Mouse (Mus musculus): ENCODE measurements around the gene Slc1a5. TPM values are rescaled to one million over a fixed set of nuclear protein-coding genes. Genes with fewer than 3 reads are reported as not detected.
A peak's percentile ranks its signal among the peaks of the same experiment; 100 is the strongest.

The Slc1a5 gene
- total RNA-seq, 2 experiments from 2014 or later, result 3.2 to 6.2 TPM

- H3K4me3 ChIP-seq, result no peak overlapping the region
- intact Hi-C loops (cut with DNase I), result no loop called here
- TF ChIP-seq CTCF (IDR thresholded peaks at IDR 0.05), result no peak
- DNase-seq (ENCODE audit: extremely low spot score in 1 of 2, low spot score in 2 of 2), result no peak
- H3K27ac ChIP-seq, result no peak overlapping the region
Observed at GRCm38 (mm10) chr7:16758872-16759574, 22.1 kb upstream of the Slc1a5 start.

GRCm38 (mm10) chr7:16760292-16760691 is 20.8 kb upstream of the Slc1a5 start:
- TF ChIP-seq CTCF (IDR thresholded peaks at IDR 0.05), result no peak
- no peak overlapping the region for H3K27ac ChIP-seq
- no peak for DNase-seq (ENCODE audit: extremely low spot score in 1 of 2, low spot score in 2 of 2)
- intact Hi-C loops (cut with DNase I), result no loop called here
- H3K4me3 ChIP-seq, result no peak overlapping the region

GRCm38 (mm10) chr7:16761005-16761481 is 20.1 kb upstream of the Slc1a5 start:
- intact Hi-C loops (cut with DNase I), result no loop called here
- Histone ChIP-seq H3K27ac (no peak overlapping the region), H3K4me3 (no peak overlapping the region)
- DNase-seq (ENCODE audit: extremely low spot score in 1 of 2, low spot score in 2 of 2), result no peak
- no peak for TF ChIP-seq CTCF (IDR thresholded peaks at IDR 0.05)

GRCm38 (mm10) chr7:16761630-16762029 is 19.5 kb upstream of the Slc1a5 start:
- DNase-seq (ENCODE audit: extremely low spot score in 1 of 2, low spot score in 2 of 2), result no peak
- Histone ChIP-seq H3K27ac (no peak overlapping the region), H3K4me3 (no peak overlapping the region)
- no peak for TF ChIP-seq CTCF (IDR thresholded peaks at IDR 0.05)
- intact Hi-C loops (cut with DNase I), result no loop called here

GRCm38 (mm10) chr7:16763463-16764218 is 17.5 kb upstream of the Slc1a5 start:
- Histone ChIP-seq H3K27ac (no peak overlapping the region), H3K4me3 (no peak overlapping the region)
- DNase-seq (ENCODE audit: extremely low spot score in 1 of 2, low spot score in 2 of 2), result no peak
- intact Hi-C loops (cut with DNase I), result no loop called here
- TF ChIP-seq CTCF (IDR thresholded peaks at IDR 0.05), result no peak

- Histone ChIP-seq H3K4me3 (no peak overlapping the region), H3K27ac (no peak overlapping the region)
- no peak for DNase-seq (ENCODE audit: extremely low spot score in 1 of 2, low spot score in 2 of 2)
- TF ChIP-seq CTCF (IDR thresholded peaks at IDR 0.05), result no peak
- intact Hi-C loops (cut with DNase I), result no loop called here
Observed at GRCm38 (mm10) chr7:16766443-16766842, 14.7 kb upstream of the Slc1a5 start.

- intact Hi-C loops (cut with DNase I), result no loop called here
- H3K4me3 ChIP-seq, result no peak overlapping the region
Observed at GRCm38 (mm10) chr7:16775888-16776287, 5.3 kb upstream of the Slc1a5 start.

GRCm38 (mm10) chr7:16780076-16780475 is 1.1 kb upstream of the Slc1a5 start:
- no peak for DNase-seq (ENCODE audit: extremely low spot score in 1 of 2, low spot score in 2 of 2)
- Histone ChIP-seq H3K4me3 (no peak overlapping the region), H3K27ac (no peak overlapping the region)
- TF ChIP-seq CTCF (IDR thresholded peaks at IDR 0.05), result no peak
- intact Hi-C loops (cut with DNase I), result no loop called here

More at GRCm38 (mm10) chr7:16775888-16776287, 5.3 kb upstream of the Slc1a5 start:
- TF ChIP-seq CTCF (IDR thresholded peaks at IDR 0.05), result no peak
- DNase-seq (ENCODE audit: extremely low spot score in 1 of 2, low spot score in 2 of 2), result no peak
- H3K27ac ChIP-seq, result no peak overlapping the region

GRCm38 (mm10) chr7:16781555-16781815 is 345 bp downstream of the Slc1a5 start:
- peak overlapping the region; percentile 46 for H3K4me3 ChIP-seq
- intact Hi-C loops (cut with DNase I), result no loop called here
- TF ChIP-seq CTCF (IDR thresholded peaks at IDR 0.05), result no peak
- H3K27ac ChIP-seq, result no peak overlapping the region
- no peak for DNase-seq (ENCODE audit: extremely low spot score in 1 of 2, low spot score in 2 of 2)

- no peak for TF ChIP-seq CTCF (IDR thresholded peaks at IDR 0.05)
- H3K27ac ChIP-seq, result no peak overlapping the region
- peak overlapping the region; percentile 46 for H3K4me3 ChIP-seq
- peak in 1 of 2 experiments; percentile 16 for DNase-seq (ENCODE audit: extremely low spot score in 1 of 2, low spot score in 2 of 2)
- intact Hi-C loops (cut with DNase I), result no loop called here
Observed at GRCm38 (mm10) chr7:16781816-16782554, 845 bp downstream of the Slc1a5 start.

GRCm38 (mm10) chr7:16782555-16783125 is 1.5 kb downstream of the Slc1a5 start:
- peak overlapping the region; percentile 46 for H3K4me3 ChIP-seq
- TF ChIP-seq CTCF (IDR thresholded peaks at IDR 0.05), result no peak
- intact Hi-C loops (cut with DNase I), result no loop called here
- no peak for DNase-seq (ENCODE audit: extremely low spot score in 1 of 2, low spot score in 2 of 2)
- H3K27ac ChIP-seq, result no peak overlapping the region

- no peak for DNase-seq (ENCODE audit: extremely low spot score in 1 of 2, low spot score in 2 of 2)
- TF ChIP-seq CTCF (IDR thresholded peaks at IDR 0.05), result no peak
Observed at GRCm38 (mm10) chr7:16783224-16783688, 2.1 kb downstream of the Slc1a5 start.

More at GRCm38 (mm10) chr7:16783224-16783688, 2.1 kb downstream of the Slc1a5 start:
- H3K4me3 ChIP-seq, result no peak overlapping the region
- H3K27ac ChIP-seq, result no peak overlapping the region
- intact Hi-C loops (cut with DNase I), result no loop called here
